Mouse (Mus musculus): ENCODE measurements around the gene Mrpl58. TPM values are rescaled to one million over a fixed set of nuclear protein-coding genes. Genes with fewer than 3 reads are reported as not detected.

Mrpl58 gene
- total RNA-seq, 2 experiments from 2014 or later: 140 to 166 TPM

GRCm38 (mm10) chr11:115456182-115456581 is 52.6 kb downstream of the Mrpl58 start:
- no peak for DNase-seq

- no peak for DNase-seq
Measured at GRCm38 (mm10) chr11:115457405-115457804, 53.9 kb downstream of the Mrpl58 start.

DNA sequence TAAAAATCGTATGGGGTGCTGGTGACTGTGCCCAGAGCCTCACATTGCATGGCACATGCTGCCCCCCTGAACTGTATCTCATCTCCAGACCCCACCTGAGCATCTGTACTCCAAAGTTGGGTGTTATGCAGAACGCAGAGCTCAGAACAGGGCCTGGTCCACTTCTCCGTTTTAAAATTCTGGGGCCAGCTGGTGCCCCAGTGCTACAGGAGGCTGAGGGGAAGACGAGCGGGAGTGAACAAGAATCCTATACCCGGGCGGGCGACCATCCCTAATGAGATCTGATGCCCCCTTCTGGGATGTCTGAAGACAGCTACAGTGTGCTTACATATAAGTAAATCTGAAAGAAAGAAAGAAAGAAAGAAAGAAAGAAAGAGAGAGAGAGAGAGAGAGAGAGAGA is 57.4 kb downstream of the Mrpl58 start:
- no peak for DNase-seq

DNA sequence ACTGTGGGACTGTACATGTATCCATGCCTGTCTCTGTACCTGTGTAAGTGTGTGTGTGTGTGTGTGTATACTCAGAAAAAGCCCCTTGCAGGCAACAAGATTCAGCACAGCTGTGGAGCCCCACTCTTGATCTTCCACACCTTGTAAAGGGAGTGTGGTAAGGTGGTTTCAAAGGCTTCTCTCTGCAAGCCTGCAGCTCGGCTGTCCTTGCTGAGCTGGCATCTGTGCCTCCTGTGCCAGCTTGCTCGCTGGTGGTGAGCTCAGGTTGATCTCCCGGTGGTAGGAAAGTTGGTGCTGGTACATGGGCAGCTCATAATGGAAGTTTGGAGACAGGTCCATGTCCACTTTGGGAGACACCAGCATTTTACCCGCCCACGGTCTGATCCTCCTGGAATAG is 58.3 kb downstream of the Mrpl58 start:
- no peak for DNase-seq

Small RNA genes within 50 kb of the gene (microRNA-seq; reads per million reads assigned to microRNA genes)
- gene Mir3968: 0 to 0.27 reads per million in 2 experiments

Other genes starting within 250 kb of the Mrpl58 start
- 1 to 10 TPM; 7.7 to 9.1 TPM for gene Slc9a3r1, start 240.4 kb upstream of the Mrpl58 start, total RNA-seq (2021)
- 10 to 100 TPM; 10.9 to 12.9 TPM for gene Tmem104, start 216.3 kb upstream of the Mrpl58 start, total RNA-seq (2021)
- 10 to 100 TPM; 20.7 to 25.1 TPM for gene Nat9, start 215.9 kb upstream of the Mrpl58 start, total RNA-seq (2021)
- gene Grin2c, start 136.5 kb upstream of the Mrpl58 start, total RNA-seq (2021): under 1 TPM; 0.27 to 0.41 TPM
- gene Fdxr, start 126.7 kb upstream of the Mrpl58 start, total RNA-seq (2021): 10 to 100 TPM in 1 of 2 experiments, 1 to 10 TPM in 1; 9.8 to 10.1 TPM
- gene Fads6, start 106.1 kb upstream of the Mrpl58 start, total RNA-seq (2021): 1 to 10 TPM; 2.2 to 2.4 TPM
- not detected for gene Otop2, start 96.6 kb upstream of the Mrpl58 start, total RNA-seq (2021)
- gene Ush1g, start 81.7 kb upstream of the Mrpl58 start, total RNA-seq (2021): under 1 TPM in 1 of 2 experiments, not detected in 1; 0.10 TPM
- not detected for gene Otop3, start 69.0 kb upstream of the Mrpl58 start, total RNA-seq (2021)
- 1 to 10 TPM; 2.4 to 3.6 TPM for gene Hid1, start 36.0 kb upstream of the Mrpl58 start, total RNA-seq (2021)
- gene Cdr2l, start 21.8 kb upstream of the Mrpl58 start, total RNA-seq (2021): 1 to 10 TPM; 4.4 to 4.5 TPM
- 1,000 to 10,000 TPM; 2,170 to 2,492 TPM for gene Atp5h, start 16.2 kb downstream of the Mrpl58 start, total RNA-seq (2021)
- 10 to 100 TPM; 30.1 to 31.0 TPM for gene Kctd2, start 16.4 kb downstream of the Mrpl58 start, total RNA-seq (2021)
- not detected for gene Trim80, start 36.8 kb downstream of the Mrpl58 start, total RNA-seq (2021)
- under 1 TPM in 1 of 2 experiments, not detected in 1; 0.36 TPM for gene Slc16a5, start 58.7 kb downstream of the Mrpl58 start, total RNA-seq (2021)
- gene Armc7, start 71.9 kb downstream of the Mrpl58 start, total RNA-seq (2021): 1 to 10 TPM; 1.8 to 1.9 TPM
- gene Nt5c, start 88.1 kb downstream of the Mrpl58 start, total RNA-seq (2021): 10 to 100 TPM; 11.5 to 16.6 TPM
- 100 to 1,000 TPM; 114 to 148 TPM for gene Jpt1, start 110.6 kb downstream of the Mrpl58 start, total RNA-seq (2021)
- 100 to 1,000 TPM; 160 to 170 TPM for gene Sumo2, start 132.5 kb downstream of the Mrpl58 start, total RNA-seq (2021)
- gene Nup85, start 160.7 kb downstream of the Mrpl58 start, total RNA-seq (2021): 10 to 100 TPM; 18.3 to 20.0 TPM
- 10 to 100 TPM; 81.0 to 83.5 TPM for gene Mrps7, start 200.2 kb downstream of the Mrpl58 start, total RNA-seq (2021)
- gene Gga3, start 200.3 kb downstream of the Mrpl58 start, total RNA-seq (2021): 10 to 100 TPM; 16.1 to 19.0 TPM
- gene Mif4gd, start 209.2 kb downstream of the Mrpl58 start, total RNA-seq (2021): 10 to 100 TPM; 51.1 to 54.2 TPM
- 10 to 100 TPM; 35.3 to 38.3 TPM for gene Slc25a19, start 224.5 kb downstream of the Mrpl58 start, total RNA-seq (2021)

All from heart, adult 18-20 months (tissue).